Mouse (Mus musculus) testis, adult 10 weeks (tissue): Measurements from ENCODE around the gene Llgl2. TPM values are rescaled to one million over a fixed set of nuclear protein-coding genes. Genes with fewer than 3 reads are reported as not detected.

Source experiments
- polyA plus RNA-seq: library from polyadenylated mRNA; stranded (reverse); fragments of 350-450 nt; fragmentation: Illumina TruSeq; extraction: RNeasy Lipid Tissue Mini Kit (QIAGEN cat#74804); gene quantifications from one replicate; pipeline ENCODE4 v1.2.3, GENCODE M21; 2014; ENCODE audit warnings: low read depth, low replicate concordance

Llgl2 gene
- not detected for polyA plus RNA-seq

GRCm38 (mm10) chr11:115823774-115824740 is at the start of gene Llgl2:
Gene Llgl2, plus strand, starts transcription at chr11:115824049.

GRCm38 (mm10) chr11:115813507-115814296 is 10.1 kb upstream of the Llgl2 start, which contains the start of gene Caskin2:
Gene Caskin2, minus strand, starts transcription at chr11:115813639.

DNA sequence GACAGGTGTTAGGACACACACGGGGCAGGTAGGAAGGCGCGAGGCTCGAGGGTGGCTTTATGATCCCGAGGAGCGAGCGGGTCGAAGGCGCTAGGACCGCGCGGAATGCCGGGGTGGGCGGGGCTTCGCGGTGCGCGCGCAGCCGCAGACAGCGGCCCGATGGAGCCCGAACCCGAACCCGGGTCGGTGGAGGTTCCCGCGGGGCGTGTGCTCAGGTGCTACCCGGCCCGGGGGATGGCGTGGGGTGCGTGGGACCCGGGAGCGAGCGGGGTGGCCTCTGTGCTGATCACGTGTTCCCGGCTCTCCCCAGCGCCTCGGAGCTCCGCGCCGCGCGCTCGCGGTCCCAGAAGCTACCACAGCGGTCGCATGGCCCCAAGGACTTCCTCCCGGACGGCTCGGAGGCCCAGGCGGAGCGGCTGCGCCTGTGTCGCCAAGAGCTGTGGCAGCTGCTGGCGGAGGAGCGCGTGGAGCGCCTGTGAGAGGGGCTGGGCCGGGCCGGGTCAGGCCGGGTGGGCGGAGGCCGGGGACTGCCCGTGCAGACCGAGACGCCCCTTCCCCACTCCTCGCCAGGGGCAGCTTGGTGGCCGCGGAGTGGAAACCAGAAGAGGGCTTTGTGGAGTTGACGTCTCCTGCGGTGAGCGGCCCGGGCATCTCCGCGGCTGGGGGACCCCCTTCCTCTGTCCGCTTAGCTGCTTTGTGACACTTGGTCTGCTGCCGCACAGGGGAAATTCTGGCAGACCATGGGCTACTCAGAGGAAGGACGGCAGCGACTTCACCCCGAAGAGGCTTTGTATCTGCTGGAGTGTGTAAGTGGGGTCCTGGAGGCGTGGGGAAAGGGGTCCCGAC is 9.0 kb upstream of the Llgl2 start, which contains the start of gene Tsen54:
Tsen54 (plus strand) TSS at position 120 of the 846 bp plus-strand sequence.

DNA sequence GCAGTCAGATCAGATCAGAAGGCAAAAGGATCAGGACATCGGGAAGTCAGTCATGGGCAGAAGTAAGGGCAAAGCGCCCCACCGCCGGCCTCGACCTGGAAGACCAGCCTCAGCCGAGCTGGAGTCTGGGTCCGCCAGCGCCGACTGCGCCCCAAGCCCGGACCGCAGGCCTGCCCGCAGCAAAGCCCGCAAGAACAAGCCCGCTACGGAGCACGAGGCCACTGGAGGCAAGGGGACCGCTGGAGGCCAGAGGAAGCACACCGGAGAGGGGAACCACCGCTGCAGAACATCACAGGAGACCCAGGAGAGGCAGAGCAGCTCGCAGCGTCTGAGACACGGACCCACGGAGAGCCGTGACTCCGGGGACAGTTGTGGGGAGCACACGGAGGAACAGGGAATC is 34.5 kb downstream of the Llgl2 start, which contains the start of gene Myo15b:
Myo15b (plus strand) TSS at position 53 of the 400 bp plus-strand sequence.

GRCm38 (mm10) chr11:115899486-115900266 is 75.8 kb downstream of the Llgl2 start, which contains the start of gene Smim5:
Gene Smim5, plus strand, starts transcription at chr11:115899966.

Other genes starting within 250 kb of the Llgl2 start
- gene Mrps7, start 220.1 kb upstream of the Llgl2 start, polyA plus RNA-seq: 2.1 TPM
- gene Gga3, start 220.0 kb upstream of the Llgl2 start, polyA plus RNA-seq: 4.0 TPM
- gene Mif4gd, start 211.1 kb upstream of the Llgl2 start, polyA plus RNA-seq: 80.0 TPM
- 1.8 TPM for gene Slc25a19, start 195.8 kb upstream of the Llgl2 start, polyA plus RNA-seq
- gene Grb2, start 115.5 kb upstream of the Llgl2 start, polyA plus RNA-seq: 12.9 TPM
- gene Tmem94, start 58.6 kb upstream of the Llgl2 start, polyA plus RNA-seq: 1.6 TPM
- 0.13 TPM for gene Caskin2, start 10.4 kb upstream of the Llgl2 start, polyA plus RNA-seq
- gene Tsen54, start 9.3 kb upstream of the Llgl2 start, polyA plus RNA-seq: not detected
- gene Myo15b, start 34.4 kb downstream of the Llgl2 start, polyA plus RNA-seq: 1.1 TPM
- not detected for gene Smim5, start 75.9 kb downstream of the Llgl2 start, polyA plus RNA-seq
- 5.2 TPM for gene Smim6, start 88.0 kb downstream of the Llgl2 start, polyA plus RNA-seq
- gene Sap30bp, start 109.2 kb downstream of the Llgl2 start, polyA plus RNA-seq: 8.4 TPM
- gene Recql5, start 109.4 kb downstream of the Llgl2 start, polyA plus RNA-seq: 3.5 TPM
- gene Itgb4, start 150.7 kb downstream of the Llgl2 start, polyA plus RNA-seq: not detected
- gene Galk1, start 188.7 kb downstream of the Llgl2 start, polyA plus RNA-seq: not detected
- 711 TPM for gene H3f3b, start 203.9 kb downstream of the Llgl2 start, polyA plus RNA-seq
- 6.0 TPM for gene Unk, start 206.3 kb downstream of the Llgl2 start, polyA plus RNA-seq